Mouse (Mus musculus): ENCODE results near the gene Mettl9.
A peak's percentile ranks its signal among the peaks of the same experiment; 100 is the strongest.

Mettl9 gene

GRCm38 (mm10) chr7:121098614-121099389, 64.6 kb downstream of the Mettl9 start:
- no peak for DNase-seq (ENCODE audit: low read depth, low spot score)

- DNase-seq (ENCODE audit: low read depth, low spot score): no peak
These were observed 73.6 kb downstream of the Mettl9 start for GRCm38 (mm10) chr7:121107851-121108250.

- no peak for DNase-seq (ENCODE audit: low read depth, low spot score)
These were observed 77.1 kb downstream of the Mettl9 start for GRCm38 (mm10) chr7:121111321-121111720.

- DNase-seq (ENCODE audit: low read depth, low spot score): no peak
These were observed 77.5 kb downstream of the Mettl9 start for GRCm38 (mm10) chr7:121111762-121112161.

GRCm38 (mm10) chr7:121120143-121120818, 86.0 kb downstream of the Mettl9 start:
- DNase-seq (ENCODE audit: low read depth, low spot score): peak; percentile 62
